Comparison of ENCODE assay signal across 7 mouse cellular contexts in the genomic region with DNA sequence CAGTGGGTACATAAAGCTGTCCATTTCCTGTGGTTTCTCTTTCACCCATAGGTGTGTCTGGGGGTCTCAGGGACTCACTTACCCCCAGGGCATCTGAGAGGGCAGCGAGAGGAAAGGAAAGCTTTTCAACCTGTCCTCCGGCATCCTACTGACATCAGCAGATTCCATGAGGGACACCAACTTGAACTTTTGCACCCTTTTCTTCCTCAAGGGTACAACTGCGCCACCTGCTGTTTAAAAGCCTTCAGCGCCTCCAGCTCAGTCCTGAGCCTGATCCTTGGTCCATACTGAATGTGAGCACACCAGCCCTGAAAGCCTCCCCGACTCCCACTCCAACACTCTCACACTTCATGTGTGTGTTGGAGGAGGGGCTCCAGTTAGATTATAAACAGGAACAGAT. TPM values are rescaled to one million over a fixed set of nuclear protein-coding genes. Genes with fewer than 3 reads are reported as not detected.
DNase-seq lines count a peak whose midpoint lies in the region; ATAC-seq and TF ChIP-seq lines count a peak whose summit lies in the region.

No protein-coding gene starts in this region.

- H3K4me2 ChIP-seq in lung, embryonic 14.5 days: no peak overlapping the region

- peak; percentile 45 for DNase-seq in ovary, postnatal 10 days (ENCODE audit: low spot score)
- no peak for DNase-seq in ovary, adult 18-20 months (ENCODE audit: low spot score)
- DNase-seq in adrenal gland, adult 18-20 months (ENCODE audit: low spot score in 2 of 2): peak; percentile 74 to 77
- DNase-seq in embryo, embryonic 11 days: peak; percentile 87
- peak; percentile 74 for DNase-seq in induced T-regulatory cell, adult 2 months (ENCODE audit: low read depth)
- DNase-seq in lung, embryonic 14.5 days: peak; percentile 90
- peak; percentile 29 for DNase-seq in retina, adult 2 months (ENCODE audit: low read depth, low spot score)

- ATAC-seq in lung, embryonic 14.5 days (ENCODE audit: insufficient read depth): peak; percentile 56; the same call in 1 of the 2 replicates

- peak; percentile 82 for TF ChIP-seq CTCF in lung, embryonic 14.5 days (IDR thresholded peaks at IDR 0.05; ENCODE audit: low read depth)

- H3K4me1 ChIP-seq in lung, embryonic 14.5 days (ENCODE audit: insufficient read depth): no peaks in the 10 kb centered on the region

- no peak overlapping the region for H3K4me3 ChIP-seq in lung, embryonic 14.5 days (ENCODE audit: low read depth, low read length)

- H3K27ac ChIP-seq in lung, embryonic 14.5 days (ENCODE audit: low read depth): no peak overlapping the region

- no peaks in the 10 kb centered on the region for H3K9me3 ChIP-seq in lung, embryonic 14.5 days (ENCODE audit: low read depth, low read length)

- peaks cover 41% of the 10 kb centered on the region for H3K36me3 ChIP-seq in lung, embryonic 14.5 days (ENCODE audit: insufficient read depth)

- H3K27me3 ChIP-seq in lung, embryonic 14.5 days (ENCODE audit: insufficient read depth, low read length): no peaks in the 10 kb centered on the region

- H3K9ac ChIP-seq in lung, embryonic 14.5 days: no peak overlapping the region

- 12% methylated on average over 5 of the region's 5 CpGs for WGBS in lung, embryonic 14.5 days

RNA-seq across cellular contexts. Expression of gene S1pr3, which starts 16.2 kb away (rescaled TPM):
- 10 to 100 TPM in 1 of 2 experiments, 1 to 10 TPM in 1; 9.7 to 14.1 TPM for total RNA-seq in adrenal gland, adult 18-20 months (2021)
- 128 and 132 TPM in 2 replicates for polyA plus RNA-seq in lung, embryonic 14.5 days (2014; fragmentation: Nextera tagmentation; extraction: Ambion mirVana)
